Mouse (Mus musculus): ENCODE results near the gene Spz1. TPM values are rescaled to one million over a fixed set of nuclear protein-coding genes. Genes with fewer than 3 reads are reported as not detected.

Gene Spz1
- polyA plus RNA-seq, 1 experiment = not detected

DNA sequence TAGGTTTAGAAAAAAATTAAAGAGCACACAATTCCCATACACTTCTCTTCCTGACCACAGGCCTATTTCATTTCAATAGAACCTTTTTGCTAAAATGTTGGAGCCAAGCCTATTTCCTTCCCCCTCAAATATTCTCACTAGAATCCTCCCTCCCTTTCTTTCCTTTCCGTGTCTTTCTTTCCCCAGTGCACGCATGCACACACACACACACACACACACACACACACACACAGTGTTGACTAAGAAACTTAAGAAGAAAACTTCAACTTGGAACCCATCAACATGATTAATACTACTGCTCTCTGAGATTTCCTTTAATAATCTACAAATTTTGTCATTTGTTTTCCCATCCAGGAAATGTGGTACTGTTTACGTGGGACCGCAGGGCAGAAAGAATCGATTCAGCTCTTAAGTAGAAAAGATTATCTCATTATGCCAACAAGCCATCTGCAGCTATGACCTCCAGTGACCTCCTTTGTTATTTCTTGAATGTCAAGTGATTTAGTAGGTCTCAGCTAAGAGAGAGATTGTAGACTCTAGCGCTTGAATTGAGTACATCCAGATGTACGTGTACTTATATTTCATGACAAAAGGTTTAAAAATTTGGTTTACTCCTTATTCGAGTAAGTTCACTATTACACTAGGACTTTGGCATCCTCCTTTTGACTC is 19.4 kb downstream of the Spz1 start:
- H3ac ChIP-seq (ENCODE audit: control insufficient read depth, insufficient read length) = no peak overlapping the region
- no peak overlapping the region for H3K4me3 ChIP-seq
- no peak for TF ChIP-seq POLR2A (IDR thresholded peaks at IDR 0.05; ENCODE audit: insufficient read length, low read depth)
- no peak for TF ChIP-seq SRF (IDR thresholded peaks at IDR 0.05; ENCODE audit: control insufficient read depth, insufficient read length, low read depth)
- TF ChIP-seq USF1 (IDR thresholded peaks at IDR 0.05; ENCODE audit: low read depth) = no peak
- no peak for TF ChIP-seq REST (IDR thresholded peaks at IDR 0.05; ENCODE audit: insufficient read depth, insufficient read length)
- no peak for TF ChIP-seq TCF12 (IDR thresholded peaks at IDR 0.05; ENCODE audit: insufficient read depth, poor library complexity, severe bottlenecking)
- TF ChIP-seq E2F4 (IDR thresholded peaks at IDR 0.05; ENCODE audit: insufficient read depth) = no peak
- no peak for TF ChIP-seq MAX (IDR thresholded peaks at IDR 0.05; ENCODE audit: low read depth)
- no peak for TF ChIP-seq MYOD1 (IDR thresholded peaks at IDR 0.05; ENCODE audit: control insufficient read depth in 1 of 3, insufficient read length in 2 of 3, low read depth in 2 of 3)
- no peak for TF ChIP-seq CEBPB (IDR thresholded peaks at IDR 0.05; ENCODE audit: insufficient read depth, poor library complexity, severe bottlenecking)
- TF ChIP-seq TCF3 (IDR thresholded peaks at IDR 0.05; ENCODE audit: insufficient read length, low read depth) = no peak
- no peak for TF ChIP-seq POLR2AphosphoS2 (IDR thresholded peaks at IDR 0.05; ENCODE audit: insufficient read length, low read depth)
- TF ChIP-seq MYOG (IDR thresholded peaks at IDR 0.05; ENCODE audit: control insufficient read depth in 1 of 3, insufficient read depth in 1 of 3, insufficient read length in 2 of 3, low read depth in 2 of 3) = no peak
- H3K27me3 ChIP-seq (ENCODE audit: control insufficient read depth, insufficient read depth, insufficient read length) = no peaks in the 10 kb centered on the region
- no peak overlapping the region for H3K4me2 ChIP-seq (ENCODE audit: low read depth)
- H3K36me3 ChIP-seq (ENCODE audit: control insufficient read depth, insufficient read depth) = no peaks in the 10 kb centered on the region
- no peaks in the 10 kb centered on the region for H3K79me2 ChIP-seq (ENCODE audit: control insufficient read depth, insufficient read depth)

DNA sequence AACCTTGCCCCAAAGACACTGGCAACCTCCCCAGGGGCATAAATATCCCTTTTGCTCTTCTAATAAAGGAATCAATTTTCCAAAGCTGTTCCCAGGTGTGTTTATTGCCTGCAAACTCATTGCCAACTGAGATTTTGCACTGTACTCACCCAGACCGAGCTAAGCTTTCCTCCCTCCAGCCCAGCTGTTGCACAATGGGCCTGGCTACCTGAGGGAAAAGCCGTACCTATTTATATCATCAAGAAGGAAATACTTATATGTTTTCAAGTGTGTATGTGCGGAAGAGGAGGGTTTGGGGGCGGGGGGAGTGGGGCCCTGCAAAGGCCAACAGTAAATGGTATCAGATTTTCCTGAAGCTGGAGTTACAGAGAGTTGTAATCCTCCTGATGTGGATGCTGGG is 28.9 kb downstream of the Spz1 start:
- no peak overlapping the region for H3K4me3 ChIP-seq
- H3ac ChIP-seq (ENCODE audit: control insufficient read depth, insufficient read length) = no peak overlapping the region
- no peaks in the 10 kb centered on the region for H3K27me3 ChIP-seq (ENCODE audit: control insufficient read depth, insufficient read depth, insufficient read length)

DNA sequence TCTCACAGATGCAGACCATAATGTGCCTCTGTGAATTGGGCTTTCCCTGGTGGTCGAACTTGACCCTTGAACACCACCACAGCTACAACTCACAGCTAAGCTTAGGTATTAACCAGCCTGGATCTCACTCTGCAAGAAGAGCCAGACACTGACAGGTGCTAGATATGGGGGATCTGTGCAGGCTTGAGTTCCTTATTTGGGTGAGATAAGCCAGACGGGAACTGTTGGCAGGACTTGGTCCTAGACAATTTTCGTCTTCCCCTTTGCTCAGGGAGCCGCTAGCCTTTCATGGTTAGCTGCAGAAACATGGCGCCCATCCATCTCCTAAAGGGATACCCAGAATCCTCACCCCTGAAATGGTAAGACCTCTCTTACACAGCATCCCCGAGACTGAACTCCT is 35.0 kb downstream of the Spz1 start:
- Histone ChIP-seq H3K36me3 (ENCODE audit: control insufficient read depth, insufficient read depth) (no peaks in the 10 kb centered on the region), H3K79me2 (ENCODE audit: control insufficient read depth, insufficient read depth) (no peaks in the 10 kb centered on the region), H3K27me3 (ENCODE audit: control insufficient read depth, insufficient read depth, insufficient read length) (no peaks in the 10 kb centered on the region), H3ac (ENCODE audit: control insufficient read depth, insufficient read length) (no peak overlapping the region), H3K4me2 (ENCODE audit: low read depth) (no peak overlapping the region), H3K4me3 (no peak overlapping the region)
- TF ChIP-seq MAX (IDR thresholded peaks at IDR 0.05; ENCODE audit: low read depth) (no peak), E2F4 (IDR thresholded peaks at IDR 0.05; ENCODE audit: insufficient read depth) (no peak), TCF12 (IDR thresholded peaks at IDR 0.05; ENCODE audit: insufficient read depth, poor library complexity, severe bottlenecking) (no peak), REST (IDR thresholded peaks at IDR 0.05; ENCODE audit: insufficient read depth, insufficient read length) (no peak), MYOG (IDR thresholded peaks at IDR 0.05; ENCODE audit: control insufficient read depth in 1 of 3, insufficient read depth in 1 of 3, insufficient read length in 2 of 3, low read depth in 2 of 3) (no peak), TCF3 (IDR thresholded peaks at IDR 0.05; ENCODE audit: insufficient read length, low read depth) (no peak), MYOD1 (IDR thresholded peaks at IDR 0.05; ENCODE audit: control insufficient read depth in 1 of 3, insufficient read length in 2 of 3, low read depth in 2 of 3) (no peak), POLR2AphosphoS2 (IDR thresholded peaks at IDR 0.05; ENCODE audit: insufficient read length, low read depth) (no peak), POLR2A (IDR thresholded peaks at IDR 0.05; ENCODE audit: insufficient read length, low read depth) (no peak), USF1 (IDR thresholded peaks at IDR 0.05; ENCODE audit: low read depth) (no peak), SRF (IDR thresholded peaks at IDR 0.05; ENCODE audit: control insufficient read depth, insufficient read length, low read depth) (no peak), CEBPB (IDR thresholded peaks at IDR 0.05; ENCODE audit: insufficient read depth, poor library complexity, severe bottlenecking) (no peak)

More for the DNA sequence above, 28.9 kb downstream of the Spz1 start:
- Histone ChIP-seq H3K4me2 (ENCODE audit: low read depth) (no peak overlapping the region), H3K36me3 (ENCODE audit: control insufficient read depth, insufficient read depth) (no peaks in the 10 kb centered on the region), H3K79me2 (ENCODE audit: control insufficient read depth, insufficient read depth) (no peaks in the 10 kb centered on the region)
- TF ChIP-seq E2F4 (IDR thresholded peaks at IDR 0.05; ENCODE audit: insufficient read depth) (no peak), POLR2AphosphoS2 (IDR thresholded peaks at IDR 0.05; ENCODE audit: insufficient read length, low read depth) (no peak), MYOD1 (IDR thresholded peaks at IDR 0.05; ENCODE audit: control insufficient read depth in 1 of 3, insufficient read length in 2 of 3, low read depth in 2 of 3) (no peak)

DNA sequence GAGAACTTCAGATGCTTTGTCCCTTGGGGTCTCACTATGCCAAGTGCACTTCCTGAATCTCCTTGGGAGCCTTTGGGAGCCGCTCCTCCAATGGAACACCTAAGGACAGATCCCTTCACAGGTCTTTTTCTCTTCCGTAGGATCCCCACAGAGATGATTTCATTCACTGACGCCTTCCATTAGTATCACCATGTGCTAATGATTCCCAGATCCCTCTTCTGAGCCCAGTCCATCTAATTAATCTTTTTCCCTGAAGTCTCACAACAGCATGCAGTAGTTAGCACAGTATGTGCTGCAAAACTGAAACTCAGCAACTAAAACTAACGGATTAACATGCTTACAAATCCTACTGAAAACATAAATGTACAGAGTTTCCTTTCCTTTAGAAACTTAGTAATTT is 36.8 kb downstream of the Spz1 start:
- Histone ChIP-seq H3K4me2 (ENCODE audit: low read depth) (no peak overlapping the region), H3K4me3 (no peak overlapping the region), H3ac (ENCODE audit: control insufficient read depth, insufficient read length) (no peak overlapping the region), H3K27me3 (ENCODE audit: control insufficient read depth, insufficient read depth, insufficient read length) (no peaks in the 10 kb centered on the region), H3K36me3 (ENCODE audit: control insufficient read depth, insufficient read depth) (no peaks in the 10 kb centered on the region), H3K79me2 (ENCODE audit: control insufficient read depth, insufficient read depth) (no peaks in the 10 kb centered on the region)
- TF ChIP-seq POLR2AphosphoS2 (IDR thresholded peaks at IDR 0.05; ENCODE audit: insufficient read length, low read depth) = no peak
- no peak for TF ChIP-seq CEBPB (IDR thresholded peaks at IDR 0.05; ENCODE audit: insufficient read depth, poor library complexity, severe bottlenecking)
- no peak for TF ChIP-seq USF1 (IDR thresholded peaks at IDR 0.05; ENCODE audit: low read depth)
- no peak for TF ChIP-seq TCF12 (IDR thresholded peaks at IDR 0.05; ENCODE audit: insufficient read depth, poor library complexity, severe bottlenecking)
- TF ChIP-seq MYOD1 (IDR thresholded peaks at IDR 0.05; ENCODE audit: control insufficient read depth in 1 of 3, insufficient read length in 2 of 3, low read depth in 2 of 3) = no peak
- TF ChIP-seq TCF3 (IDR thresholded peaks at IDR 0.05; ENCODE audit: insufficient read length, low read depth) = no peak
- TF ChIP-seq SRF (IDR thresholded peaks at IDR 0.05; ENCODE audit: control insufficient read depth, insufficient read length, low read depth) = no peak
- no peak for TF ChIP-seq E2F4 (IDR thresholded peaks at IDR 0.05; ENCODE audit: insufficient read depth)
- no peak for TF ChIP-seq REST (IDR thresholded peaks at IDR 0.05; ENCODE audit: insufficient read depth, insufficient read length)
- TF ChIP-seq MAX (IDR thresholded peaks at IDR 0.05; ENCODE audit: low read depth) = no peak

DNA sequence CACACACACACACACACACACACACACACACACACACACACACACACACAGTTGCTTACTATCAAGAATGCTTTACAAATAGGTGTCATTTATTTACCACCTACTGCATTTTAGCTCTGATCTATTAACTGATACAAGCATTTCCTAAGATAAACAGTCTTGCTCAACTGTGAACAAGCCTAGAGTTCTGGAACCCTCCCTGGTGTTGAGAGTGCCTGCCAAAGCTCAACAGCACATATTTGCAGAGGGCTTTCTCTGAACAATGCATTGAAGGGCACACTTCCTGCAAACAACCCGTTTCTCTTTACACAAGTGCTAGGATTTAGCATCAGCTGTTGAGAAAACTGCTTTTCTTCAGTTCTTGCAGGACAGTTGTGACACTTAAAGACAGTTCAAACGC is 42.2 kb downstream of the Spz1 start:
- H3K27me3 ChIP-seq (ENCODE audit: control insufficient read depth, insufficient read depth, insufficient read length) = no peaks in the 10 kb centered on the region
- TF ChIP-seq MAX (IDR thresholded peaks at IDR 0.05; ENCODE audit: low read depth) = no peak
- no peak for TF ChIP-seq TCF3 (IDR thresholded peaks at IDR 0.05; ENCODE audit: insufficient read length, low read depth)
- no peak for TF ChIP-seq REST (IDR thresholded peaks at IDR 0.05; ENCODE audit: insufficient read depth, insufficient read length)
- TF ChIP-seq E2F4 (IDR thresholded peaks at IDR 0.05; ENCODE audit: insufficient read depth) = no peak
- no peak for TF ChIP-seq POLR2A (IDR thresholded peaks at IDR 0.05; ENCODE audit: insufficient read length, low read depth)
- no peak for TF ChIP-seq USF1 (IDR thresholded peaks at IDR 0.05; ENCODE audit: low read depth)
- H3ac ChIP-seq (ENCODE audit: control insufficient read depth, insufficient read length) = no peak overlapping the region
- no peak overlapping the region for H3K4me2 ChIP-seq (ENCODE audit: low read depth)
- no peaks in the 10 kb centered on the region for H3K36me3 ChIP-seq (ENCODE audit: control insufficient read depth, insufficient read depth)
- no peak overlapping the region for H3K4me3 ChIP-seq
- peaks cover 4% of the 10 kb centered on the region for H3K79me2 ChIP-seq (ENCODE audit: control insufficient read depth, insufficient read depth)

Measured in myocyte (in vitro differentiated cells).